Mouse (Mus musculus): Measurements from ENCODE around the gene Skint3.
"Not testable (repeated sequence)": the region's sequence is repeated elsewhere in the genome, so short reads cannot be mapped to it uniquely, and the experiment has no call there.

Gene Skint3

DNA sequence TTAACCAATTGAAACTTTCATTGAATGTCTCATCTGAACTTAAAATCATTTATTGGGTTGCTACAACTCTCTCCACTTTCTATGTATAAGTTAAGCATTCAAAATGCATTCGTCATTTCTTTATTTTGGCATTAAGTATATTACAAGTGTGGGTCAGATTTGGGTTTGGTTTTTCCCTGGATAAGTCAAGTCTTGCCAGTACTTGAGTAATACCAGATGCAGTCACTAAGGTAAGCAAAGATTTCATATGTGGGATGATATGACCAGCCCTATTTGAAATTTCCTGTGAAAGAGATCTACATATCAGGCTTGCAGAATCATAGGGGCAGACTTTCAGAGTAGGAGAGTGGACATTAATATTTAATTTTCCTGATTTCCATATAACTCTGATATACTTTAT lies at the start of gene Skint3:
Gene Skint3, plus strand, starts transcription at position 301 of the 400 bp plus-strand sequence.
- no peak for DNase-seq (ENCODE audit: low spot score in 2 of 2)

DNA sequence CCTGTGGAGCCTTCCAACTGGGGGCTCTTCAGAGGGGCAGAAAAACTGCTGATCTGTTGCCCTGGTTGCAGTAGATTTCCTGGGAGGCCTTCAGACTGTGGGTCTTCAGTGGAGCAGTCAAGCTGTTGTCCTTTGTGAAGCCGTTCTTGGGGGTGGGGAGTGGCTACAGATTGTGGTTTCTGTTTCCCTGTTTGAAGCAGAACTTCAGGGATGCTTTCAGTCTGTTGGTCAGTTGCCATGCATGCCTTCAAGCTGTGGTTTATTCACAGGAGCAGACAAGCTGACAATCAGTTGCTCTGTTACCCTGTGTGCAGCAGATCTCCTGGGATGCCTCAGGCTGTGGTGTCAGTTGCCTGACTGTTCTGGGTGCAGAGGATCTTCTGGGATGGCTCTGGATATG lies 11.4 kb downstream of the Skint3 start:
- DNase-seq (ENCODE audit: low spot score in 2 of 2) = no peak

DNA sequence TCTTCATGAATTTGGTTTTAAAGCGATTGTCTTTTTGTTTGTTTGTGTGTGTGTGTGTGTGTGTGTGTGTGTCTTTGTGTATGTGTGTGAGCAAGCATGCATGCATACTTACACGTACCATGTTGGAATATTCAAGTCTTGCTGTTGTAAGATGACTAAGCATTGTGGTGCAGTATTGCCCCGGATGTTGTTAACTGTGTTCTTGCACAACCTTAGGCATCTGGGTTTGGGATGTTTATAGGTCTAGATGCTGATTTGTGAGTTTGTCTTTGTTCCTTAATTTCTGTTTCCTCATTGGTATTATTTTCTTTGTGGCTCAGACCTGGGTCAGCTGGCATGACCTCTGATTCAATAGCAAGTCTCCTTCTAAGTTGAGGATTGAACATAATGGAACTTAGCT lies 11.9 kb downstream of the Skint3 start:
- no peak for DNase-seq (ENCODE audit: low spot score in 2 of 2)

DNA sequence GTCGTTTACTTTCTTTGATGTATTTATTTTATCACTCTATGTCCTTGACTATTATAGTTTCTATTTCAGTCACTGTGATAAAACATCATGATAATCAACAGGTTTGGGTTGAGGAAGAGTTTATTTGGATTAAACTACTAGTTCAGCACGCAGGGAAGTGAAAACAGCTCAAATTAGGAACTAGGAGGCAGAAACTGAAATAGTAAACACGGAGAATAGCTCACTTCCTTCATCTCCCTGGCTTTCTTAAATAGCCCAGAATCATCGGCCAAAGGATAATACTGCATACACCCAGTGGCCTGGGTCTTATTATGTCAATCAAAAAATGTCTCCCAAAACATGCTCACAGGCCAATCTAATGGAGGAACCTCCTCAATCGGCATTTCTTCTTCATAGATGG lies 24.0 kb downstream of the Skint3 start:
- no peak for DNase-seq (ENCODE audit: low spot score in 2 of 2)

DNA sequence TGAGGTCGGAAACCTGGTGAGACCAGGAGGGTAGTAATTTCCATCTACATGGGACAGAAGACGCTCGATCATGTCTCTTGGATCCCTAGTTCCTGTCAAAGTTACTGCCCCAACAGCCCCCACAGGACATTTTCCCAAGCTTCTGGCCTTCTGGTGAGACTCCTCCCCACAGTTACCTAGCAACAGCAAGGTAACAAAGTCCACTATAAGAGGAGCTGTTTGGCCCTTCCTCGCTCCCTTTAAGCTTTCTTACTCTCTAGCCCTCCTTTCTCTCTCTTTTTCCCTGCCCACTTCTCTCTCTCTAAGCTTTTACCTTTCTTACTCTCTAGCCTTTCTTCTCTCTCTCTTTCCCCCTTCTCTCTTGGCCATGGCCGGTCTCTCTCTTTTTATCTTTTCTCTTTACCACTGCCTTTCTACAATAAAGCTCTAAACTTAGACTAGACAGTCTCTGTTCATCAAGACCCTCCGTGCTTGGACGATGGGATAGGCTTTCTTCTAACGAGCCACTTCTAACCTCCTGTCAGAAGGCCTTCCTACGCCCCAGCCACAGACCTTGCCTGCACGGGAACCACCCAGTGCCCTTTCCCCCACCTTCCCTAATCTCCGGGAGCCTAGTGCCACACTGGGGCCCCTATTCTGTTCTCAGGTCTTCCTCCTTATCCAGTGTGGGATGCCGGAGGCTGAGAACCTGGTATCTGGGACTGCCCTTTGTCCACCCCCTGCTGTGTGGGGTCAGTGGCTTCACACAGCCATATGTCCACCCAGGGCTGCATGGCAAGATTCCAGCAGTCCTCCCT lies 55.3 kb downstream of the Skint3 start:
- DNase-seq (ENCODE audit: low spot score in 2 of 2) = no peak

DNA sequence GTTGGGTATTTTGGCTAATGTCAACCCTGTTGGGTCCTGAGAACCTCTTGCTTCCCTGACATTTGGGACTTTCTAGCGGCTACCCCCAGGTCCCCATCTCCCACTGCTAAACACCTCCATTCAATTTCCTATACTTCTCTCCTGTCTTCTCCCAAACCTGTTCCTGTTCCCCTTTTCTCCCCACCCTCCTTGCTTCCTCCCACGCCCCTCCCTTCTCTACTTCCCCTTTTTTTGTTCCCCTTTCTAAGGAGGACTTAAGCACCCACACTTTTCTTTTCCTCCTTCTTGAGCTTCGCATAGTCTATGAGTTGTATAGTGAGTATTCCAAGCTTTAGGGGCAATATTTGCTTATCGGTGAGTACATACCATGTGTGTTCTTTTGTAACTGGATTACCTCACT lies 56.4 kb downstream of the Skint3 start:
- no peak for DNase-seq (ENCODE audit: low spot score in 2 of 2)

DNA sequence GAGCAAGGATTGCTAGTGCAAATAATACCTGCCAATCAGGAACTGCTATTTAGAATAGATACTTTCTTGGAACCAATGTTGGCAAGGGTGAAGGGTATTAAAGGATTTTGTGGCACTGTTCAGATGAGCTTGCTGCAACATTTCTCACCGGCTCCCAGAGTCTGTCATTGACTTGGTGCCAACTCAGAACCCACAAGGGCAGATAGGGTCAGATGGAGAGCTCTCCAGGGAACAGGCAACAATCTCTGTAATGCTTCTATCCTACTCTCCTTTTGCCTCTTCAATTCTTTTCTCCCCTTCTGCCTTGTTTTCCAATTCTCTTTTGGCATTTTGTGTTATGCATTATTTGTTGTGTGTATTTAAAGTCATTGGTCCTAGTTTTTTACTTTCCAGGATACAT lies 70.3 kb downstream of the Skint3 start:
- no peak for DNase-seq (ENCODE audit: low spot score in 2 of 2)

DNA sequence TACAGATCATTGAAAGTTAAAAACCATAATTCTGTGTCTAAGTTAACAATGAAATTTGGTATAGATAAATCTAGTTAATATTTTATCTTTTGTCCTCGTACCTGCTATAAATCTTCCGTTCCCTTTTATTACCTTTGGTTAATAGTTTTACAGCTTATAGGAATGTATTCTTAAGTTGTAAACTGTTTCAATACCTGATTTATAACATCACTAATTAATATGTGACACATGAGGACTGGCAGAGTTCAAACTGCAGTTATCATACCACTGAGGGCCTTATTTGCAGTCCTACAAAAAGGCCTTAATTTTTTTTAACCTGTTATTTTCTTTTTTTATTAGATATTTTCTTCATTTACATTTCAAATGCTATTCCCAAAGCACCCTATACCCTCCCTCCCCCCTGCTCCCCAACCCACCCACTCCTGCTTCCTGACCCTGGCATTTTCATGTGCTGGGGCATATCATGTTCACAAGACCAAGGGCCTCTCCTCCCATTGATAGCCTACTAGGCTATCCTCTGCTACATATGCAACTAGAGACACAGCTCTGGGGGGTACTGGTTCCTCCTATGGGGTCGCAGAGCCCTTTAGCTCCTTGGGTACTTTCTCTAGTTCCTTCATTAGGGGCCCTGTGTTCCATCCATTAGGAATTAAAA lies 70.9 kb downstream of the Skint3 start:
- no peak for DNase-seq (ENCODE audit: low spot score in 2 of 2)

DNA sequence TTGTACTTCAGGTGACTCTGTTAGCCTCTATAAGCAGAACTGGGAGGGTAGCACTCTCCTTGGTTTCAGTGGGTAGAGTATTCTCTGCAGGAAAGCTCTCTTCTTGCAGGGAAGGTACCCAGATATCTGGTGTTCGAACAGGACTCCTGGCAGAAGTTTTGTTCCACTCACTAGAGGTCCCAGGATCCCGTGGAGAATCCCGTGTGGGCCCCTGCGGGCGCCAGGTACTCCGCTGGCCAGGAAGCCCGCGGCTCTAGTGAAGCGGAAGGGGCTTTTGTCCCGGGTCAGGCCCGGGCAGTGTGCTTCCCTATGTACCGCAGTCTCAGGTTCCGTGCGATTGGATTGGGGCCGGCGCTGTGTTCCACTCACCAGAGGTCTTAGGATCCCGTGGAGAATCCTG lies 117.1 kb downstream of the Skint3 start:
- not testable (repeated sequence) for DNase-seq (ENCODE audit: low spot score in 2 of 2)

All from frontal cortex, postnatal 36 days (tissue).